Mouse (Mus musculus) small intestine, adult 2 months (tissue): ENCODE results near the gene Ptpn4.

Experiments
- CTCF ChIP-seq: fragments of 200-500 bp; IDR thresholded peaks from 2 replicates; pipeline ENCODE4 v1.5.1; 2012; ENCODE audit warnings: low read depth, mild to moderate bottlenecking, control low read depth, inconsistent platforms, low read length, moderate library complexity, mixed read lengths; ENCODE audit not compliant: insufficient replicate concordance, insufficient read length; ENCODE audit errors: extremely low read depth
- POLR2A ChIP-seq: fragments of 200-500 bp; IDR thresholded peaks from 2 replicates; pipeline ENCODE4 v1.6.1; 2012; ENCODE audit warnings: low read depth, mild to moderate bottlenecking, control low read depth, inconsistent platforms, low read length, moderate library complexity

DNA sequence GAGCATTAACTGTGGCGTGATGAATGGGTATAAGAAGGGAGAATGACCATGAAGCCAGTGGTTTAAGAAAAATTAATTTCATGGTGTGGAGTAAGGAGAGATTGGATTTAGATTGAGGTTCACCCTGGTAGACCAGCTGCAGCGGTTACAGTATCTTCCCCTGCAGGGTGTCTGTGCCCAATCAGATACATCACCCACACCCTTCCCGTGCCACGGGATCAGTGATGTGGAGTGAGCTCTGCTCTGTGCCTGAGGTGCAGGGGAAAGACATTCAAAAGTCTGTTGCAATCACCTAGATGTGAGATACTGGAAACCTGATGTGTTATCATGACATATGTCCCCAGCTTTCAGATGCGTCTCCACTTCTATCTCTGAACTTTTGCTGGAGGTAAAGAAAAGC lies 15.6 kb upstream of the Ptpn4 start:
- TF ChIP-seq POLR2A (no peak), CTCF (no peak)
